Mouse (Mus musculus) testis, adult 2 months (tissue): Measurements from ENCODE around the gene Adrb1.

Experiments used
- CTCF ChIP-seq: fragments of 200-500 bp; IDR thresholded peaks from 2 replicates; pipeline ENCODE4 v1.5.1; 2012; ENCODE audit warnings: low read depth, mild to moderate bottlenecking, inconsistent platforms, low read length, moderate library complexity; ENCODE audit not compliant: control insufficient read depth, insufficient read depth, insufficient replicate concordance
- POLR2A ChIP-seq: fragments of 200-500 bp; IDR thresholded peaks from 2 replicates; pipeline ENCODE4 v1.6.1; 2012; ENCODE audit warnings: low read depth, mild to moderate bottlenecking, inconsistent platforms, low read length, moderate library complexity; ENCODE audit not compliant: control insufficient read depth

DNA sequence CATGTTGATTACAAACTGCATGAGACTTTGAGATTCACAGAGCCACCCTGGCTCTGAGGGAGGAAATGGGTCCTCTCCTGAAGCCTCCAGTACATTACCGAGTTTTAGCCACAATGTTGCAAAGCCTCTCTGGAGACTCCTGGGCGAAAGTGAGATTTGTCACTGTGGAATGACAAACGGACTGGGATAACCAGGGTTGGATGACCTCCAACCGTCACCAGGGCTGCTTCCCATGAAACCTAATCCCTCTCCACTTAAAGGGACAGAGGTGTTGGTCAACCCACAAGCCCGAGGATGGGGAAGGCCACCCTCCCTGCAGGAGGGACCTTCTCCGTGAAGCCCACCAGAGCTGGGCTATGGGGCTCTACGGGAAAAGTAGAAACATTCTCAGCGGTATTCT lies 44.4 kb upstream of the Adrb1 start:
- no peak for TF ChIP-seq CTCF
- TF ChIP-seq POLR2A: no peak
